Mouse (Mus musculus) gastrocnemius, adult 2 months (tissue): Measurements from ENCODE around the gene 1700019D03Rik. TPM values are rescaled to one million over a fixed set of nuclear protein-coding genes. Genes with fewer than 3 reads are reported as not detected.
"Not testable (repeated sequence)": the region's sequence is repeated elsewhere in the genome, so short reads cannot be mapped to it uniquely, and the experiment has no call there.

Experiments used
- DNase-seq: peaks from one replicate; pipeline ENCODE4 v3.0.0; 2022
- H3K27ac ChIP-seq: fragments of 200-600 bp; 2 replicates; pipeline ENCODE4 v1.8.1; 2022; ENCODE audit warnings: mild to moderate bottlenecking
- H3K4me3 ChIP-seq: fragments of 200-600 bp; 2 replicates; pipeline ENCODE4 v1.8.1; 2022; ENCODE audit warnings: mild to moderate bottlenecking, moderate library complexity
- CTCF ChIP-seq: fragments of 200-600 bp; IDR thresholded peaks from 2 replicates; pipeline ENCODE4 v1.8.1; 2022; ENCODE audit warnings: antibody characterized with exemption, mild to moderate bottlenecking, moderate library complexity
- intact Hi-C: fragments of 180-260 bp; cut with DNase I; formaldehyde crosslinking; loops from one replicate; pipeline ENCODE4 v1.15.1; 2025
- total RNA-seq, 2 experiments: library from RNA; stranded (reverse); gene quantifications; 2 replicates each; pipeline ENCODE4 v1.2.3; 2021

The 1700019D03Rik gene
- total RNA-seq, 2 experiments from 2014 or later: 1.0 to 1.1 TPM

DNA sequence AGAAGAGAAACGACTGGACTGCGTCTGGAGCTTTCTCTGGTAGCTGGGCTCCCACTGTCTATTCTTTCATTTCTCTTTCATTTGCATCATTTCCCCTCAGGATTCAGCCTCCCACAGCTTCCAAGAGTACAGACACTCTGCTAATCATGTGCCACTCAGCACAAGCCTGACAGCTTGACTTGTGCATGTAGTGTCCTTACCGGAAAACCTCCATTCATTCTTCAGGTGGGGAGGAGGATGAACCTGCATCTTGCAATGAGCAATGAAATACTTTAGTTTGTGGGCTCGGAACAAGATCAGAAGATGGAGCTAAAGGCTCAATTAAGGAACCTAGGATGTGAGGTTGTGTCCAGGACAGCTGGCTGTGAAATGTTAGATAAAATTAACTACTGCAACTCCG, 67.8 kb downstream of the 1700019D03Rik start:
- intact Hi-C loops: loop anchor here (10.0 kb wide), 1 partner anchor 83 kb away; no protein-coding TSS in a partner anchor
- Histone ChIP-seq H3K27ac (peak overlapping the region; percentile 68; the same call in 1 of the 2 replicates), H3K4me3 (peak overlapping the region; percentile 72)
- no peak for DNase-seq
- peak; percentile 34; the same call in 1 of the 2 replicates for TF ChIP-seq CTCF

DNA sequence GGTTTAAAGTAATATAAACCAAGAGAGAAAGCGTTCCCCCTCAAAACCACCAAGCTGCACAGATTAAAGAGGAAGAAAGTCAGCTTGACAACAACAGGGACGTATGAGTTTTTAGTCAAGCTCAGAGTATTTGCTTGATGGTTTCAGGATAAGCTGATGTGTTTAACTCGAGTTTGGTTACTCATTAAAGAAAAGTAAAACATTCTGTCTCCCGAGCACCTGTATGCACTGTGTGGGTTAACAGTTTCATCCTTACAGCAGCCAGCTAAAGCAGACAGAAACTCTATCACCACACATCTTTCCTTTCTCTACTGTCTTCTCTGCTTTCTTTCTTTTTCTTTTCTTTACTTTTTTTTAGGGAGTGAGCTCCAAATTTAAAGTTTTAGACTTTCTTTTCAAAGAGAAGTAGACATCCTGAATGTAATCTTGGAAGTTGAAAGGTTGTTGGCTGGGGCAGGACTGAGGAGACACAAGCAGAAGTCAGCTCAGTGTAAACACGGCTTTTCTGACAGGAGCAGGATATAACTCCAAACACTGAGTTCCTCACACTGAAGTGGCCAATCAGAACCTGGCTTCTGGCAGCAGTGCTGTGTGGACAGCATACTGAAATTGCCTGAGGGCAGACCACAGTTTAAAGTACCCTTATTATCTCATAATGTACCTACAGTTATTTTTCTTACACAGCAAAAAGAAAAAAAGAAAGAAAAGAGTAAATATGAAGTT, 68.7 kb downstream of the 1700019D03Rik start:
- intact Hi-C loops: loop anchor here (10.0 kb wide), 1 partner anchor 83 kb away; no protein-coding TSS in a partner anchor
- Histone ChIP-seq H3K27ac (no peak overlapping the region; the same call in 1 of the 2 replicates), H3K4me3 (no peak overlapping the region)
- TF ChIP-seq CTCF: no peak
- DNase-seq: no peak

DNA sequence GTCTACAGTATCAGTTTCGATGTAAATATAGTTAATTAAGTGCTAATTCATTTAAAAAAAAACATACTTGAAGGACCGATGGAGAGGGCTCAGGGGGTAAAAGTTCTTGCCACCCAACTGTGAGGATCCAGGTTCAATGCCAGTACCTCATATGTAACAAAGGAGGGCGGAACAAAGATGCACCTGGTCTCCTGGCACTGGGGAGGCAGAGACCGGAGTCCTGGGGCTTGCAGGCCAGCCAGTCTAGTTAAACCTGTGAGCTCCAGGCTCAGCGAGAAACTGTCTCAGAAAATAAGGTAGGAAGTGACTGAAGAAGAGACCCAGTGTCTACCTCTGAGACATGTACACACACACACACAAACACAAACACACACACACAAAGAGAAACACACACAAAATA, 72.1 kb downstream of the 1700019D03Rik start:
- TF ChIP-seq CTCF: no peak
- intact Hi-C loops: no loop called here
- H3K4me3 ChIP-seq: no peak overlapping the region
- DNase-seq: no peak
- H3K27ac ChIP-seq: no peak overlapping the region

DNA sequence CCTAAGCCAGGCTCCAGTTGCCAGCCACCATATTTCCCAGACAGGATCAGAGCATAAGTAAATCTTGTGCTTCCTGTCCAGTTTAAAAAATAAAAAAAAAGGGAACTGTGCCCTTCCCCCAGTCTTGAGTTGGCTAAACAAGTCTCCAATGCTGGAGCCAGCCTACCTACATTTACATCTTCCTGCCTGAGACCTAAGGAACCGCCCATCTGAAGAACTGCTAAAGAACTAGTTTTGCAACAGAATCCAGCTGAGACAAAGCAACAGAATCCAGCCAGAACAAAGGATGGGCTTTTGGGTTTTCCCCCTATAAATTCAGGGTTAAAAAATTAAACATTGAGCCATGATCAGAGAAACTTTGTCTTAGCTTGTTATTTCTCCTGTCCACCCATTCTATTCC, 81.0 kb downstream of the 1700019D03Rik start:
- no peak for TF ChIP-seq CTCF
- Histone ChIP-seq H3K4me3 (no peak overlapping the region), H3K27ac (no peak overlapping the region)
- DNase-seq: no peak
- intact Hi-C loops: no loop called here

DNA sequence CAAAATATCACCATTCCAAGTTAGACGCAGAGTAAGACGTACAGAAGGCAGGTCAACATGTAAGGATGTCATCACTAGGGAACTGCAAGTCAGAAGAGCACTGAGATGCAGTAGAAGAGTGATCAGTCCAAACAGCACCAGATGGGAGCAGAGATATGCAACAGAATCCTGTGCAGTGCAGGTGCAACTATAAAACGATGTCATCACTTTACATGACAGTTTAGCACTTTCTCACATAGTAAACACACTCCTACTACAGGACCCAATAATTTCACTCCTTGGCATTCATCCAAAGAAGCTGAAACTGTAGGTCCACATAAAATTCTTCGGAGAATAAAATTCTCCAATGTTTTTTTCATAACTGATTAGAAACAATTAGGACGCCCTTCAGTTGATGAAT, 85.5 kb downstream of the 1700019D03Rik start:
- intact Hi-C loops: no loop called here
- H3K27ac ChIP-seq: no peak overlapping the region
- DNase-seq: no peak
- no peak for TF ChIP-seq CTCF
- H3K4me3 ChIP-seq: no peak overlapping the region

DNA sequence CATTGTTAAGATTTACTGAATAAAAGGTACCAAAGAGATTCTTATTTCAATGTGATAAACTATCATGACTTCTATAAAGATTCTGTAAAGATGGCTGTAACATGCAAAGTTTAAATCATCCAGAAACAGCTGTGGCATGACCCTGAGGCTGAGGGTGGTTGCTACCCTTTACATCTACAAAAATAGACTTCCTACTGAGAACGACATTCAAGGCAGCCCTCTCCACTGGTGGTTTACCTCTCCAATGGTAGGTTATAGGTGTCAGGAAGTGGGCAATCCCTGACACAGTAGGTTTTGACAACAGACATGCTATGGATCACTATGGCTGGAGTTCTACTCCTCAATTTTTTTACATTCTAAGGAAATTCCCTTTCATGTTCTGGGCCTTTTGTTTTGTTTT, 95.5 kb downstream of the 1700019D03Rik start:
- H3K4me3 ChIP-seq, H3K27ac ChIP-seq, intact Hi-C loops, DNase-seq: not testable (repeated sequence)

DNA sequence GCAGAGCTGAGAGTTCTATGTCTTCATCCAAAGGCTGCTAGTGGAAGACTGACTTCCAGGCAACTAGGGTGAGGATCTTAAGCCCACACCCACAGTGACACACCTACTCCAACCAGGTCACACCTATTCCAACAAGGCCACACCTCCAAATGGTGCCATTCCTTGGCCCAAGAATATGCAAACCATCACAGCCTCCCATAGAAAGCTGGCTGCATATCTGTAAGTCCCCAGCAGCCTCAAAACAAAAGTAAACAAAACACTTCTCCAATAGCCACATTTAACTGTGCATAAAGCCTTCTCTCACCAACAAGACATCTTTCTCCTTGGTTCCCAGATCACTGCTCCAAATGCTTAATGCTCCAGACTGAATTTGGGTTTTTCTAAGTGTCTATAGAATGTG, 101.1 kb downstream of the 1700019D03Rik start:
- H3K27ac ChIP-seq, DNase-seq, intact Hi-C loops, H3K4me3 ChIP-seq: not testable (repeated sequence)

DNA sequence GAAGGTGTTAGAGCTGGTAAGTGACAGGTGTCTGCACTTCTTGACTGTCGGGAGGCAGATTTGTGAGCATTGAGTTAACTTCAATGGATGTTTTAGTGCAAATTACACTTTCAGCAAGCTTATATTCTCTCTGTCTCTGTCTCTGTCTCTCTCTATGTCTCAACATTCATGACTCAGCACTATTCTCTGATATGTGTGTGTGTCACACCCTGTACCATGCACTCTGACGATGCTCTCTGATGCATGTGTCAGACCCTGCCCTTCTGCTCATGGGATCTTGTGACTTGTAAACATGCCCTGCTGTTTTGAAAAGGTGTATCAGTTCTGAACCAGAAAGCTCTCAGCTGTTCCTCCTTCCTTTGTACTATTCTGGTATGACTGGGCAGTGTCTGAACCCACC, 103.3 kb downstream of the 1700019D03Rik start:
- no peak overlapping the region for H3K27ac ChIP-seq
- H3K4me3 ChIP-seq: no peak overlapping the region
- TF ChIP-seq CTCF: no peak
- intact Hi-C loops: no loop called here
- no peak for DNase-seq

DNA sequence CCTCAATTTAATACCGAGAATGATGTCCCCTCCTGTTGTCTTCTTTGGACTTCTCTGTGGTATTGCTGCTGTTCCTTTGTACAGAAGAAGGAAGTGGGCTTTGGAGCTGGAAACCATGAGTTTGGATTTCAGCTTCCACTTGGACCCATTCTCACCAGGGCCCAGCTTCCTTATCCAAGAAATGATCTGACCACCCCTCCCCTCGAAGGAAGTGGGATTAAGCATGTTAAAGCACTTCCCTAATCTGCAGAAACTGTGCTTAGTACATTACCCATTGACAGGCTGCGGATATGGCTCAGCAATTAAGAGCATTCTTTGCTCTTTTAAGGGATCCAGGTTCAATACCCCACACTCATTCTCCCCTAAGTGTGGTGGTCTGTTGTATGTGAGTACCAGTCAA, 110.2 kb downstream of the 1700019D03Rik start:
- TF ChIP-seq CTCF: no peak
- intact Hi-C loops: no loop called here
- no peak for DNase-seq
- Histone ChIP-seq H3K4me3 (no peak overlapping the region), H3K27ac (no peak overlapping the region)

DNA sequence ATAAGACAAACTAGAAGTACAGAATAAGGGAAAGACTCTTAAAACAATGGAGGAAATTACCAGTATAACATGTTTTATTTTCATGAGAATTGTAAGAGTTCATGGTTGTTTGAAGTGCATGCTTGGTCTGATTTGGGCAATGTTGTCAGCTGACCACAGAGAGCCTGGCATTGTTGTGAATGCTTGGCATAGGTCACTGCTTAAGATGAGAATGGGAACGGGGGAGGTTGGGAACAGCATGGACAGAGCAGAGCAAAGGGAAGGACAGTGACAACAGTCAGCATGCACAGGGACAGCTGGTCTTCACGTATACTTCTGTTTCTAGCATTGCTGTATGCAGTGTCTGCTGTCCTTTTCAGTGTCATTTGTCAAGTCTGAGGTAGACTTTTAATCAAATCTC, 135.8 kb downstream of the 1700019D03Rik start:
- Histone ChIP-seq H3K27ac (no peak overlapping the region), H3K4me3 (no peak overlapping the region)
- no peak for TF ChIP-seq CTCF
- DNase-seq: no peak
- intact Hi-C loops: no loop called here

Other genes starting within 250 kb of the 1700019D03Rik start
- gene Inpp1, start 202.5 kb downstream of the 1700019D03Rik start, total RNA-seq: 1 to 10 TPM; 6.4 to 6.8 TPM
- 10 to 100 TPM; 32.1 to 44.4 TPM for gene Hibch, start 175.2 kb downstream of the 1700019D03Rik start, total RNA-seq
- gene Mstn, start 41.5 kb upstream of the 1700019D03Rik start, total RNA-seq: 10 to 100 TPM; 34.7 to 67.0 TPM
- not detected for gene 1700019A02Rik, start 167.5 kb upstream of the 1700019D03Rik start, total RNA-seq